Mouse (Mus musculus) small intestine, adult 2 months (tissue): ENCODE measurements around the gene Atp2b4.

Experiments
- CTCF ChIP-seq: fragments of 200-500 bp; IDR thresholded peaks from 2 replicates; pipeline ENCODE4 v1.5.1; 2012; ENCODE audit warnings: low read depth, mild to moderate bottlenecking, control low read depth, inconsistent platforms, low read length, moderate library complexity, mixed read lengths; ENCODE audit not compliant: insufficient replicate concordance, insufficient read length; ENCODE audit errors: extremely low read depth
- POLR2A ChIP-seq: fragments of 200-500 bp; IDR thresholded peaks from 2 replicates; pipeline ENCODE4 v1.6.1; 2012; ENCODE audit warnings: low read depth, mild to moderate bottlenecking, control low read depth, inconsistent platforms, low read length, moderate library complexity

DNA sequence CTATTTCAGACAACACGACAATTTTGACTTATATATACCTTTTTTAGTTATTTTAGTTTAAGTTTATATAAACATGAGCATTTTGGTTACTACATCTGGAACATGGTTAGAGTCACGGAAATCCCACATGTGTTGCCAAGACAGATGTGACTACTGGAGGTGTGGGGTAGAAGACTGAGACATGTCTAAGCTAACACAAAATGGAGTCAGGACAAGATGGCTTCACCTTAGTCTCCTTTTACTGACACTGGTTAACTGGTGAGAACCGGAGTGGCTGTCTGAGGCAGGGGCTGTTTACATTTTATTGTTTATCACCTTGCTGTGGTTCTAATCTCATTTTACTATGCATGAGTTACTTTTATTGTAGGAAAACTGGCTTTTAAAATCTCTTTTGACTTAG lies 132.2 kb downstream of the Atp2b4 start:
- no peak for TF ChIP-seq POLR2A
- TF ChIP-seq CTCF = no peak
